Mouse (Mus musculus) kidney, postnatal 4 days (tissue): Measurements from ENCODE around the gene Tjap1.

Experiments
- DNase-seq, 2 experiments: peaks; one replicate each; pipeline ENCODE4 v3.0.0; 2021; ENCODE audit warnings: mixed read lengths in 2 of 2

The Tjap1 gene

GRCm38 (mm10) chr17:46278011-46278765, 4.6 kb downstream of the Tjap1 start:
- no peak for DNase-seq

GRCm38 (mm10) chr17:46277586-46277985, 5.2 kb downstream of the Tjap1 start:
- no peak for DNase-seq

- no peak for DNase-seq
Measured at GRCm38 (mm10) chr17:46275506-46275905, 7.3 kb downstream of the Tjap1 start.

GRCm38 (mm10) chr17:46275034-46275433, 7.8 kb downstream of the Tjap1 start:
- DNase-seq: no peak

- no peak for DNase-seq
Measured at GRCm38 (mm10) chr17:46274465-46274864, 8.4 kb downstream of the Tjap1 start.

GRCm38 (mm10) chr17:46273803-46274236, 9.0 kb downstream of the Tjap1 start:
- no peak for DNase-seq

GRCm38 (mm10) chr17:46272675-46273074, 10.2 kb downstream of the Tjap1 start:
- DNase-seq: peak; percentile 29 to 57

- DNase-seq: no peak
Measured at GRCm38 (mm10) chr17:46272058-46272457, 10.8 kb downstream of the Tjap1 start.

- no peak for DNase-seq
Measured at GRCm38 (mm10) chr17:46269771-46270534, 12.9 kb downstream of the Tjap1 start.

GRCm38 (mm10) chr17:46268026-46268720, 14.7 kb downstream of the Tjap1 start:
- no peak for DNase-seq

- DNase-seq: no peak
Measured at GRCm38 (mm10) chr17:46267511-46267910, 15.3 kb downstream of the Tjap1 start.

- DNase-seq: no peak
Measured at GRCm38 (mm10) chr17:46266986-46267385, 15.8 kb downstream of the Tjap1 start.

- peak; percentile 88 to 89 for DNase-seq
Measured at GRCm38 (mm10) chr17:46265918-46266618, 16.8 kb downstream of the Tjap1 start.

GRCm38 (mm10) chr17:46265502-46265901, 17.3 kb downstream of the Tjap1 start:
- no peak for DNase-seq

GRCm38 (mm10) chr17:46262201-46262694, 20.6 kb downstream of the Tjap1 start:
- DNase-seq: no peak

GRCm38 (mm10) chr17:46259675-46260074, 23.2 kb downstream of the Tjap1 start:
- DNase-seq: no peak

- peak in 1 of 2 experiments; percentile 38 for DNase-seq
Measured at GRCm38 (mm10) chr17:46258279-46259053, 24.4 kb downstream of the Tjap1 start.

GRCm38 (mm10) chr17:46255147-46255546, 27.7 kb downstream of the Tjap1 start:
- no peak for DNase-seq

- DNase-seq: peak in 1 of 2 experiments; percentile 30
Measured at GRCm38 (mm10) chr17:46254106-46254505, 28.7 kb downstream of the Tjap1 start.

GRCm38 (mm10) chr17:46253452-46254084, 29.3 kb downstream of the Tjap1 start, which contains the start of gene Lrrc73:
TSS of gene Lrrc73 (plus strand) at chr17:46253531.
- DNase-seq: peak; percentile 96
